Mouse (Mus musculus): ENCODE results near the gene Hoxd9. TPM values are rescaled to one million over a fixed set of nuclear protein-coding genes. Genes with fewer than 3 reads are reported as not detected.
A peak's percentile ranks its signal among the peaks of the same experiment; 100 is the strongest.

Gene Hoxd9
- total RNA-seq, 2 experiments from 2014 or later = 12.6 to 16.1 TPM

- DNase-seq = no peak
These were observed 14.0 kb upstream of the Hoxd9 start for GRCm38 (mm10) chr2:74683471-74683951.

DNA sequence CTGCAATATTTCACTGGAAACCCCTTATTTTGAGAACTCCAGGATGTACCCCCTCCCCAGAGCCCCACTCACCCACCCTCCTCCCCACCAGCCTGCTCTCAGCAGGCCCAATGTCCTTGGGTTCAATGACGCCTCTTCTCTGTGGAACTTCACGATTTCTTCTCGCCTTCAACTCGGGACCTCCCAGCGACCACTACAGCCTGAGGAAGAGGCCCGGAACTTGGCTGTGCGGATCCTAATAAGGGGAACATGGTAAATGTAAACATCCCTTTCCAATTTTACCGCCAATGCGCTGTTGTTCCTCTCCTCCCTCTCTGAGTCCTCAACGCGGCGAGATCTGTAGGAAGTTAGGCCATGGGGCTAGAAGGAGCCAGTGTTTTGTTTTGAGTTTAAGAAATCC lies 13.4 kb upstream of the Hoxd9 start:
- DNase-seq = no peak

- no peak for DNase-seq
These were observed 12.4 kb upstream of the Hoxd9 start for GRCm38 (mm10) chr2:74685059-74685603.

- peak; percentile 62 for DNase-seq
These were observed 11.1 kb upstream of the Hoxd9 start for GRCm38 (mm10) chr2:74686301-74686987.

DNA sequence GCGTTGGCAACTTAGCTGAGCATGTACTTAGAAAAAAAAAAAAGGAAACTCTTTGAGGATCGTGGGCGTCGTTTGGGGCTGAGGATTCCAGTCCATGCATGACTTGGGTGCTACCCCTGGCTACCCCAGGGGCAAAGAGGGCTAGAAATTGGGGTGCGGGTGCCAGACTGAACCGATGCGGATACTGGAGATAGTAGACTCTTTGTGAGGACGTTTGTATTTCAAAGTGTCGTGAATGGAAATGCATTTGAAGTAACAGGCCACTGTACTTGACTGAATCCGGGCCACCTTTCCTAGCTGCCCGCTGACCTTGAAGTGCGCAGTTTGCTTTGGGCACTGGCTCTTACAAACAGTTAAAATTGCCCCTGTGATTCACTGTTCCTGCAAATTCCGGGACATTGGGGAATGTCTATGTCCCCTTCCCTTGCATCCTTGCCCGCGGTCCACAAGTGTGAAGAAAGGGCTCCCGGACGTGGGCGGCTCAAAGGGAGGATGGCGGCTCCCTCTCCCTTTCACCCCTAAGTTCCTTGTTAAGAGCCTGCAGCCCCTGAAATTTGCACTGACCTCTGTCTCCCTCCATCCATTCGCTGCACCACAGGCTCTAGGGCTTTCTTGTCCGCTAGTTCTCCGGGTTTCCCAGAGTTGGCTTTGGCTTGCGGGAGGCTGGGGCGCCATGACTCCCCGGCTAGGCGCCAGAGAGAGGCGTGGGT lies 10.4 kb upstream of the Hoxd9 start:
- peak; percentile 26 for DNase-seq

DNA sequence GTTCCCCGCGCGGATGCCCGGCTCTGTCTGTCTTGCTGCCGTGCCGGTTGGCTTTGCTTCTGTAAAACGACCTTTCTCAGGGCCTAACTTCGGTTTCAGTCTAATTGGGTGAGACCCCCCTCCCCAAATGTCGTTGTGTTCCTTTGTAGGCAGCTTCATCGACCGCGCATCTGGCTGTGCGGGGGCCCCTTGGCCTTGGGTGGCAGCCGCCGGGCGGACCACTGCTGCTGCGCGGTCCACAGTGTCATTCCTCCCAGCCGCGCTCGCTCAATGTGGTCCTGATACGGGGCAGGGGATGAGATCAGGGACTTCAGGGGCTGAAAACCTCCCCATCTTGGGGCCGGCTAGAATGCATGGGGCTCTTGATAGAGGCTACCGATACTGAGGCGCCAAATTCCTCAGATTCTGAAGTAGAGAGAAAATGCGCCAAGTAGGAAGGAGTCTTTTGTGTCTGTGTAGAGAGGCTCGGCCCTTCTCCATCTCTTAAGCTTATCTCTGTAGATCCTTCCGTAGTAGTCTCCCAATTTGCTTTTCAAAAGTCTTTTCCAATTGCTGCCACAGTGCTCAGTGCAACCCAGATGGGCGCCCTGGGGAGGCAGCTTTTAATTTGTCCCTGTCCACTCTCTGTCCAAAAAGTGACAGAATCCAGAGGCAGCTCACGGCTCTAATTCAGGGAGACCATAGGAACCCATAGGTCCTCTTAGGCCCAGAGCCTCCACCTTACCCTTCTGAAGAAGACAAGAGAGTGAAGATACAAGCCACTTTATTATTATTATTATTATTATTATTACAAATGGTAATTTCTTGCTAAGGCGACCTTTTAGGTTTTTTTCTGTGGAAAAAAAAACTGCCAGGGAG lies 9.6 kb upstream of the Hoxd9 start:
- no peak for DNase-seq

GRCm38 (mm10) chr2:74688795-74689573 lies 8.5 kb upstream of the Hoxd9 start:
- DNase-seq = no peak

GRCm38 (mm10) chr2:74689574-74690337 lies 7.8 kb upstream of the Hoxd9 start:
- DNase-seq = no peak

DNA sequence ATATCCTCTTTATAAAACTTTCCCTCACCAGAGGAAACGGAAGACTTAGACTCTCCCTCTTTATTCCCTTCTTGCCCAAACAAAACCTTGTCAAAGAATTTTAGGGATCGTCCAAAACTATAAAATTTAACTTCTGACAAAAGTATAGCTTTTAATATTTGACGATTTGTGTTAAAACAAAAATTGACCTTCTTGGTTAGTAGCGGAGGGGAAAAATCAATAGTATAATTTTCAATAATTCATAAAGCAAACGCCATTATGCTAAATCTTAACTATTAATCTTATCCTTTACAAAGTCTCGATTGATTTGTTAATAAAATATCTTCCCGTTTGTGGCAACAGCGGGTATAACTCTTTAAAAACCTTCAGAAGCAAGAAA lies 7.2 kb upstream of the Hoxd9 start:
- DNase-seq = no peak

GRCm38 (mm10) chr2:74691022-74691951 lies 6.2 kb upstream of the Hoxd9 start, which contains the start of gene Hoxd10:
Gene Hoxd10 (plus strand): TSS chr2:74691924.
- DNase-seq = peak; percentile 73

DNA sequence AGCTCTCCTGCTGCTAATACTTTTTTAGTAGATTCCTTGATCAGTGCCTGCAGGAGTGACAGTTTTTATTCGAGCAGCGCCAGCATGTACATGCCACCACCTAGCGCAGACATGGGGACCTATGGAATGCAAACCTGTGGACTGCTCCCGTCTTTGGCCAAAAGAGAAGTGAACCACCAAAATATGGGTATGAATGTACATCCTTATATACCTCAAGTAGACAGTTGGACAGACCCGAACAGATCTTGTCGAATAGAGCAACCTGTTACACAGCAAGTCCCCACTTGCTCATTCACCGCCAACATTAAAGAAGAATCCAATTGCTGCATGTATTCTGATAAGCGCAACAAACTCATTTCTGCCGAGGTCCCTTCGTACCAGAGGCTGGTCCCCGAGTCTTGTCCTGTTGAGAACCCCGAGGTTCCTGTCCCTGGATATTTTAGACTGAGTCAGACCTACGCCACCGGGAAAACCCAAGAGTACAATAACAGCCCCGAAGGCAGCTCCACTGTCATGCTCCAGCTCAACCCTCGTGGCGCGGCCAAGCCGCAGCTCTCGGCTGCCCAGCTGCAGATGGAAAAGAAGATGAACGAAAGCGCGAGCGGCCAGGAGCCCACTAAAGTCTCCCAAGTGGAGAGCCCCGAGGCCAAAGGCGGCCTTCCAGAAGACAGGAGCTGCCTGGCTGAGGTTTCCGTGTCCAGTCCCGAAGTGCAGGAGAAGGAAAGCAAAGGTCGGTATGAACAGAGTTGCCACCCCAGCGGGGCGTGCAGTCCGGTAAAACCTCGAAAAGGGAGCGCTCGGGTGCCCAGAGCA lies 5.3 kb upstream of the Hoxd9 start:
- DNase-seq = no peak

GRCm38 (mm10) chr2:74692808-74693431 lies 4.6 kb upstream of the Hoxd9 start:
- DNase-seq = no peak

GRCm38 (mm10) chr2:74693432-74693827 lies 4.1 kb upstream of the Hoxd9 start:
- no peak for DNase-seq

- no peak for DNase-seq
These were observed 3.5 kb upstream of the Hoxd9 start for GRCm38 (mm10) chr2:74694066-74694465.

- no peak for DNase-seq
These were observed 2.1 kb upstream of the Hoxd9 start for GRCm38 (mm10) chr2:74695383-74695782.

DNA sequence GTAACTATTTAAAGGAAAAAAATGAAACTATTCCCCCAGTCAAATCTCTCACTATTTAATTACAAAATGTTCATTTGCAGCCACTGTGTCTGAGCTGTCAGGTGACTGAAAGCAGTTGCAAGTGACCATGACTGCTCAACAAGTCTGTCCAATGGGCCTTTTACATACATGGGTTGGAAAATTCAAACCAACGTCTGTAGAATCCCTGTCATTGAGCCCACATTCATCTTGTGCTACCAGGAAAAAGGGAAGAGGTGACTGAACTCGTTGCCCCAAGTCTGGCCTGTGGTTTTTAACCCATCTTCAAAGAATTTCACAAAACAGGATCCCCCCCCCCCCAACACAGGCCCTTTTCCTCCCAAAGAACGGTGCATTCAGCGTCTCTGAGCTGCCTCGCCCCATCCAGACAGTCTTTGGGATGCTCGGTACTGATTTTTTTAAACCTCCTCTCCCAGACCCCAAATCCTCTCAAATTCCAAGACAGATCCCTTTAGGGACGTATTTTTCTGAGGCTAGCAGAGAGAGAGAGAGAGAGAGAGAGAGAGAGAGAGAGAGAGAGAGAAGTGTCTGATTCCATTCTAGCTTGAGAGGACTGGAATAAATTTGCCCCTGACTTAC lies 1.6 kb upstream of the Hoxd9 start:
- DNase-seq = no peak

DNA sequence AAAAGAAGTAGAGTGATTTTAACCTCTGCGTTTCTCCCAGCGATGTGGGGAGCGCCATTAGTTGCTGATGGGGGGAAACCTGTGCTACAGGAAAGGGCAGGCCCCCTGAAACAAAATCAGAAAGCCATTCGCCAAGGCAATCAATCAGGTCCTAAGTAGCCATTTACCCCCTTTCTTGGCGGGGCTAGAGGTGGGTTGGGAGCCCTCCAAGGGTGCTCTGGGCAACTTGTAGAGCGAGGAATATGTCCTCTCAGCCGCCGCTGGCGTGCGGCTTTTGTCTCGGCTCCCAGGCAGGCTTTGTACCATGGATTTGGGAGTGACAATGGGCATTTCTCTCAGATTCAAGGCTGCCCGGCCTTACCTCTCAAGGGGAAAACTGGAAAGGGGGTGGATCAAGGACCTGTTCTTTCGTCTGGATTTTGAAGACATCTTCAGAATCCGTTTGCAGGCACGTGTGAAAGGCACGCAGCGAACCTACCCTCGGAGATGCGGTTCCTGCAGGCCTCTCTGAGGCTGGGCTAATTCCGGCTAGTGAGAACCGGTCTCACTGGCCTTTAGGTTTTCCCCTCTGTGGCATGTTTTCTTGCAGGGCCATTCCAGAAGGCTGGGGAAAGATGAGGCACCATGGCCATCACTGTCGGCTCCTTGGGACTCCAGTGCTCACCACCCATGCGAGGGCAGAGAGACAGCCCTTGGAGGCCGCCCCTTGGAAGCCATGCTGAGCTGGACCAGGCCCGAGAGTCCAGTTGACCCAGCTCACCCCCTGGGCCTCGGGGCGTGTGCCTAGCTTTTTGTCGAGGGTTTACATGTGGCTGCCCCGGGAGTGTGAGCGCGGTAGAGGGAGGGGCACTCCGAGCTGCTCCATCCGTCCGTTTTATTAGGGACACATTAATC lies 838 bp upstream of the Hoxd9 start:
- DNase-seq = no peak

All from gastrocnemius, postnatal 10 days (tissue).